ENCODE assay signal across 8 mouse cellular contexts in the genomic region with DNA sequence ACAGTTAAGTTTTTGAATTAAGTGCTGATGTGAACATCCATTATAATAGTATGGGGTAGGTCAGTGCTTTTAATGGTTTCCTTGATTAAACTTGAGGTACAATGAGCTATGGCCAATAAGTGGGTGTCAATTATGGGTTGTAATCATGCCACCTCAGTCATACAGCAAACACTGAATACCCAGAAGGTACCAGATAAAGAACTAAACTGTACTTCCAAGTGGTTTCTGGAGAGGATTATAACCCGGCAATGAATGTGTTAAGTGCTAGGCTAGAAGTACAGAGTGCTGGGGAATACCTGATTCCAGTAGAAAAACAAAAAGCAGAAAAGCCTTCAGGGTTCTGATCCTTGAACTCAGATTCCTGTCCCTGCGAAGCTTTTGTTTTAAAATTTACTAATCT. TPM values are rescaled to one million over a fixed set of nuclear protein-coding genes. Genes with fewer than 3 reads are reported as not detected.
DNase-seq lines count a peak whose midpoint lies in the region; ATAC-seq and TF ChIP-seq lines count a peak whose summit lies in the region.

No protein-coding gene starts in this region.

- no peak for DNase-seq in heart, postnatal 14 days
- DNase-seq in MEL (ENCODE audit: low read depth, low spot score): peak; percentile 49
- DNase-seq in forebrain, postnatal 0 days: no peak
- no peak for DNase-seq in T-cell, adult 2 months (ENCODE audit: low spot score)
- no peak for DNase-seq in spleen, postnatal 4 days (ENCODE audit: low spot score in 2 of 2)
- DNase-seq in natural killer cell, adult 2 months (ENCODE audit: low spot score in 2 of 2): no peak

- peaks cover 4% of the 10 kb centered on the region; the same call in 1 of the 2 replicates for H3K36me3 ChIP-seq in heart, embryonic 14.5 days (ENCODE audit: control insufficient read depth, insufficient read depth, low read length)
- peaks cover 0 to 33% of the 10 kb centered on the region in 2 experiments; a peak in 3 of 4 replicates for H3K36me3 ChIP-seq in MEL (ENCODE audit: control insufficient read depth in 1 of 2, insufficient read depth in 2 of 2, low read length in 2 of 2)
- no peaks in the 10 kb centered on the region for H3K36me3 ChIP-seq in forebrain, postnatal 0 days (ENCODE audit: insufficient read depth)
- no peaks in the 10 kb centered on the region for H3K36me3 ChIP-seq in macrophage (ENCODE audit: inconsistent target)

- no peaks in the 10 kb centered on the region for H3K27me3 ChIP-seq in heart, embryonic 14.5 days (ENCODE audit: control insufficient read depth, insufficient read depth, low read length)
- no peaks in the 10 kb centered on the region for H3K27me3 ChIP-seq in MEL (ENCODE audit: control insufficient read depth in 1 of 2, insufficient read depth in 2 of 2, low read length in 2 of 2)
- H3K27me3 ChIP-seq in forebrain, postnatal 0 days (ENCODE audit: insufficient read depth, low read length): no peaks in the 10 kb centered on the region

- TF ChIP-seq CTCF in MEL (IDR thresholded peaks at IDR 0.05 in 2 of 3, conservative IDR thresholded peaks at IDR 0.05 in 1 of 3; ENCODE audit: control insufficient read depth in 1 of 3, insufficient read depth in 1 of 3, low read depth in 2 of 3, low read length in 3 of 3, poor library complexity in 1 of 3, severe bottlenecking in 1 of 3): no peak
- TF ChIP-seq CTCF in forebrain, postnatal 0 days (IDR thresholded peaks at IDR 0.05; ENCODE audit: low read depth): no peak

- H3K9me3 ChIP-seq in heart, embryonic 14.5 days (ENCODE audit: control insufficient read depth, low read length): no peaks in the 10 kb centered on the region
- no peaks in the 10 kb centered on the region for H3K9me3 ChIP-seq in MEL (replicated peaks; ENCODE audit: insufficient read depth, low read length)
- H3K9me3 ChIP-seq in forebrain, postnatal 0 days (ENCODE audit: low read length): no peaks in the 10 kb centered on the region

- WGBS in heart, embryonic 14.5 days: 0% methylated on average over 2 of the region's 2 CpGs
- 0% methylated on average over 2 of the region's 2 CpGs for WGBS in forebrain, postnatal 0 days
- 4% methylated on average over 2 of the region's 2 CpGs for WGBS in macrophage (ENCODE audit: missing documents)

- H3K4me2 ChIP-seq in heart, embryonic 14.5 days (ENCODE audit: low read length): peak overlapping the region; percentile 84
- peak overlapping the region; percentile 72 for H3K4me2 ChIP-seq in forebrain, postnatal 0 days (ENCODE audit: low read depth)

- H3K79me2 ChIP-seq in MEL (ENCODE audit: control insufficient read depth, insufficient read depth, low read length, poor library complexity) (peaks cover 72% of the 10 kb centered on the region), macrophage (ENCODE audit: inconsistent target) (peaks cover 97% of the 10 kb centered on the region)

- no peak for TF ChIP-seq EP300 in MEL (IDR thresholded peaks at IDR 0.05; ENCODE audit: low read depth in 1 of 2, low read length in 2 of 2)

- no peak for TF ChIP-seq POLR2A in MEL (IDR thresholded peaks at IDR 0.05; ENCODE audit: control insufficient read depth in 1 of 2, insufficient read depth in 1 of 2, low read depth in 1 of 2, low read length in 2 of 2, poor library complexity in 1 of 2)

- peak overlapping the region; percentile 70 to 89; a peak in 3 of 4 replicates for H3K4me3 ChIP-seq in heart, embryonic 14.5 days (ENCODE audit: control insufficient read depth in 1 of 2, insufficient read depth in 1 of 2, low read depth in 1 of 2, low read length in 2 of 2)
- H3K4me3 ChIP-seq in MEL (ENCODE audit: control insufficient read depth in 1 of 2, insufficient read depth in 1 of 2, low read depth in 2 of 2, low read length in 2 of 2) (peak overlapping the region; percentile 75 to 98), macrophage (ENCODE audit: inconsistent target) (peak overlapping the region; percentile 87)
- peak overlapping the region; percentile 68 for H3K4me3 ChIP-seq in forebrain, postnatal 0 days (ENCODE audit: low read depth, low read length)

- H3K9ac ChIP-seq in heart, embryonic 14.5 days (ENCODE audit: low read length): peak overlapping the region; percentile 94
- peak overlapping the region; percentile 97 for H3K9ac ChIP-seq in MEL (ENCODE audit: control insufficient read depth, low read depth, low read length, poor library complexity, severe bottlenecking)
- H3K9ac ChIP-seq in forebrain, postnatal 0 days: peak overlapping the region; percentile 72; the same call in 1 of the 2 replicates

- peaks cover 0 to 27% of the 10 kb centered on the region in 2 experiments; a peak in 1 of 4 replicates for H3K4me1 ChIP-seq in heart, embryonic 14.5 days (ENCODE audit: control insufficient read depth in 2 of 2, insufficient read depth in 2 of 2, low read length in 2 of 2)
- peaks cover 9 to 10% of the 10 kb centered on the region in 2 experiments; a peak in 3 of 4 replicates for H3K4me1 ChIP-seq in MEL (ENCODE audit: control insufficient read depth in 1 of 2, insufficient read depth in 2 of 2, low read length in 2 of 2)
- H3K4me1 ChIP-seq in forebrain, postnatal 0 days (ENCODE audit: insufficient read depth): peaks cover 33% of the 10 kb centered on the region

- intact Hi-C loops in heart, postnatal 14 days (cut with DNase I): loop anchor here (5.0 kb wide), 3 partner anchors 69 to 204 kb away; partner anchors contain the start of genes Fkbp3, Mis18bp1 and Prpf39

- ATAC-seq in heart, embryonic 14.5 days (ENCODE audit: insufficient number of reproducible peaks, insufficient read depth, low FRiP score, low read depth): no peak
- ATAC-seq in forebrain, postnatal 0 days: no peak

- no peak overlapping the region for H3K27ac ChIP-seq in heart, embryonic 14.5 days (replicated peaks in 1 of 2; ENCODE audit: control insufficient read depth in 1 of 2, insufficient read depth in 1 of 2, low read depth in 2 of 2, low read length in 2 of 2)
- H3K27ac ChIP-seq in MEL (ENCODE audit: control insufficient read depth, low read depth, low read length) (no peak overlapping the region), macrophage (no peak overlapping the region)
- H3K27ac ChIP-seq in forebrain, postnatal 0 days (ENCODE audit: low read depth, low read length): no peak overlapping the region

- no peak for TF ChIP-seq RAD21 in MEL (IDR thresholded peaks at IDR 0.05; ENCODE audit: low read depth, low read length)

TF ChIP-seq in MEL, 35 proteins besides CTCF, POLR2A, EP300 and RAD21:
- peak; percentile 38 for TF ChIP-seq TAL1 (IDR thresholded peaks at IDR 0.05; ENCODE audit: low read length)
- TF ChIP-seq USF2 (IDR thresholded peaks at IDR 0.05; ENCODE audit: borderline replicate concordance in 1 of 2, insufficient read depth in 1 of 2, low read depth in 1 of 2, low read length in 2 of 2): no peak

RNA-seq across cellular contexts. Expression of gene Togaram1, which starts 2.5 kb away (rescaled TPM):
- polyA plus RNA-seq in heart, embryonic 14.5 days (2014; fragmentation: Nextera tagmentation; extraction: Ambion mirVana): 17.9 and 21.5 TPM in 2 replicates
- 10 to 100 TPM; 16.1 to 19.2 TPM for total RNA-seq in heart, postnatal 14 days (2021)
- 15.2 and 15.9 TPM in 2 replicates for total RNA-seq in MEL (2012; rRNA removed)
- polyA plus RNA-seq in MEL (2012; ENCODE audit: insufficient read depth in 1 of 2, insufficient read length in 2 of 2, low read depth in 1 of 2, low replicate concordance in 2 of 2, missing spikeins in 1 of 2): 10 to 100 TPM; 14.8 to 22.7 TPM
- total RNA-seq in forebrain, postnatal 0 days (2014; rRNA removed): 24.5 and 30.1 TPM in 2 replicates
- polyA plus RNA-seq in forebrain, postnatal 0 days (2015; fragmentation: Nextera tagmentation; extraction: Ambion mirVana): 8.2 and 15.2 TPM in 2 replicates
- total RNA-seq in macrophage (2018; cell fraction: chromatin; rRNA removed): 100 to 1,000 TPM in 14 of 26 experiments, 10 to 100 TPM in 12; 51.7 to 146 (median 106) TPM
- 10 to 100 TPM; 11.1 to 24.8 (median 16.1) TPM for total RNA-seq in macrophage (2018; cell fraction: cytosol; rRNA removed)
- 100 to 1,000 TPM in 1 of 26 experiments, 10 to 100 TPM in 25; 24.9 to 102 (median 58.2) TPM for total RNA-seq in macrophage (2018; cell fraction: nucleus; rRNA removed)
- 12.3 to 16.6 TPM (median 15.6 TPM) in 3 replicates for polyA plus RNA-seq in macrophage (2018)

RNA-seq across cellular contexts. Expression of gene Klhl28, which starts 2.7 kb away (rescaled TPM):
- polyA plus RNA-seq in heart, embryonic 14.5 days (2014; fragmentation: Nextera tagmentation; extraction: Ambion mirVana): 13.1 and 13.4 TPM in 2 replicates
- 10 to 100 TPM; 14.9 to 15.9 TPM for total RNA-seq in heart, postnatal 14 days (2021)
- 3.7 and 4.8 TPM in 2 replicates for total RNA-seq in MEL (2012; rRNA removed)
- polyA plus RNA-seq in MEL (2012; ENCODE audit: insufficient read depth in 1 of 2, insufficient read length in 2 of 2, low read depth in 1 of 2, low replicate concordance in 2 of 2, missing spikeins in 1 of 2) (100 to 1,000 TPM in 1 of 2 experiments, 1 to 10 TPM in 1; 3.3 to 169 TPM), macrophage (2018) (8.7 to 11.9 TPM (median 8.8 TPM) in 3 replicates)
- total RNA-seq in forebrain, postnatal 0 days (2014; rRNA removed): 27.4 and 29.5 TPM in 2 replicates
- 23.6 and 26.4 TPM in 2 replicates for polyA plus RNA-seq in forebrain, postnatal 0 days (2015; fragmentation: Nextera tagmentation; extraction: Ambion mirVana)
- total RNA-seq in macrophage (2018; cell fraction: chromatin; rRNA removed): 10 to 100 TPM; 13.0 to 52.9 (median 31.3) TPM
- total RNA-seq in macrophage (2018; cell fraction: cytosol; rRNA removed): 10 to 100 TPM; 10.4 to 21.0 (median 15.3) TPM
- total RNA-seq in macrophage (2018; cell fraction: nucleus; rRNA removed): 10 to 100 TPM; 16.3 to 65.9 (median 32.3) TPM

RNA-seq across cellular contexts. Expression of gene Gm527, which starts 50.4 kb away (rescaled TPM):
- 2.6 and 4.0 TPM in 2 replicates for polyA plus RNA-seq in heart, embryonic 14.5 days (2014; fragmentation: Nextera tagmentation; extraction: Ambion mirVana)
- 1 to 10 TPM; 3.3 to 4.3 TPM for total RNA-seq in heart, postnatal 14 days (2021)
- 1.1 and 1.7 TPM in 2 replicates for total RNA-seq in MEL (2012; rRNA removed)
- polyA plus RNA-seq in MEL (2012; ENCODE audit: insufficient read depth in 1 of 2, insufficient read length in 2 of 2, low read depth in 1 of 2, low replicate concordance in 2 of 2, missing spikeins in 1 of 2) (1 to 10 TPM in 1 of 2 experiments, not detected in 1; 2.6 TPM), macrophage (2018) (1.1 to 1.8 TPM (median 1.5 TPM) in 3 replicates)
- 12.2 and 24.8 TPM in 2 replicates for total RNA-seq in forebrain, postnatal 0 days (2014; rRNA removed)
- polyA plus RNA-seq in forebrain, postnatal 0 days (2015; fragmentation: Nextera tagmentation; extraction: Ambion mirVana): 1.6 and 2.1 TPM in 2 replicates
- 1 to 10 TPM in 19 of 26 experiments, under 1 TPM in 1, not detected in 6; 0.59 to 6.6 (median 2.6) TPM for total RNA-seq in macrophage (2018; cell fraction: chromatin; rRNA removed)
- total RNA-seq in macrophage (2018; cell fraction: cytosol; rRNA removed): 1 to 10 TPM in 13 of 26 experiments, under 1 TPM in 13; 0.17 to 2.8 (median 1.1) TPM
- 1 to 10 TPM in 22 of 26 experiments, under 1 TPM in 1, not detected in 3; 0.83 to 5.9 (median 2.2) TPM for total RNA-seq in macrophage (2018; cell fraction: nucleus; rRNA removed)
